Mouse (Mus musculus): ENCODE data around the gene Sun3. TPM values are rescaled to one million over a fixed set of nuclear protein-coding genes. Genes with fewer than 3 reads are reported as not detected.

Sun3 gene
- total RNA-seq, 1 experiment, result not detected

- no peak overlapping the region for H3K4me3 ChIP-seq (ENCODE audit: insufficient read depth in 1 of 2, low read depth in 1 of 2, low read length in 2 of 2, poor library complexity in 1 of 2, severe bottlenecking in 1 of 2)
- H3K4me1 ChIP-seq (ENCODE audit: control insufficient read depth in 2 of 2, insufficient read depth in 2 of 2, low read length in 2 of 2, poor library complexity in 1 of 2), result no peaks in the 10 kb centered on the region
- H3K9me3 ChIP-seq (ENCODE audit: control insufficient read depth, insufficient read depth, low read depth, low read length), result no peaks in the 10 kb centered on the region
- no peak overlapping the region for H3K27ac ChIP-seq (ENCODE audit: insufficient read depth, low read depth, low read length, poor library complexity, severe bottlenecking)
- DNase-seq (ENCODE audit: low read depth, low spot score), result no peak
- H3K36me3 ChIP-seq (ENCODE audit: control insufficient read depth, insufficient read depth, low read length, poor library complexity, severe bottlenecking), result no peaks in the 10 kb centered on the region
- H3K9ac ChIP-seq (ENCODE audit: insufficient read depth, low read depth, low read length, poor library complexity, severe bottlenecking), result no peak overlapping the region
- in situ Hi-C loops (cut with MboI; ENCODE audit: low sequenced_read_pairs in 2 of 2, unreplicated experiment in 2 of 2), result no loop called here
- TF ChIP-seq CHD2 (IDR thresholded peaks at IDR 0.05; ENCODE audit: low read depth, low read length) (no peak), MAFK (IDR thresholded peaks at IDR 0.05; ENCODE audit: insufficient read depth, low read depth, low read length) (no peak), ZC3H11A (IDR thresholded peaks at IDR 0.05; ENCODE audit: borderline replicate concordance, low read depth, low read length) (no peak), ZNF384 (IDR thresholded peaks at IDR 0.05; ENCODE audit: low read depth, low read length) (no peak), HCFC1 (IDR thresholded peaks at IDR 0.05; ENCODE audit: borderline replicate concordance, insufficient read depth, low read length) (no peak)
These were observed 78.3 kb downstream of the Sun3 start for GRCm38 (mm10) chr11:8970509-8970908.

- H3K9ac ChIP-seq (ENCODE audit: insufficient read depth, low read depth, low read length, poor library complexity, severe bottlenecking), result no peak overlapping the region
- H3K27ac ChIP-seq (ENCODE audit: insufficient read depth, low read depth, low read length, poor library complexity, severe bottlenecking), result no peak overlapping the region
- H3K4me1 ChIP-seq (ENCODE audit: control insufficient read depth in 2 of 2, insufficient read depth in 2 of 2, low read length in 2 of 2, poor library complexity in 1 of 2), result no peaks in the 10 kb centered on the region
- H3K36me3 ChIP-seq (ENCODE audit: control insufficient read depth, insufficient read depth, low read length, poor library complexity, severe bottlenecking), result no peaks in the 10 kb centered on the region
- H3K9me3 ChIP-seq (ENCODE audit: control insufficient read depth, insufficient read depth, low read depth, low read length), result no peaks in the 10 kb centered on the region
- in situ Hi-C loops (cut with MboI; ENCODE audit: low sequenced_read_pairs in 2 of 2, unreplicated experiment in 2 of 2), result no loop called here
- TF ChIP-seq HCFC1 (IDR thresholded peaks at IDR 0.05; ENCODE audit: borderline replicate concordance, insufficient read depth, low read length) (no peak), CHD2 (IDR thresholded peaks at IDR 0.05; ENCODE audit: low read depth, low read length) (no peak), ZNF384 (IDR thresholded peaks at IDR 0.05; ENCODE audit: low read depth, low read length) (no peak), ZC3H11A (IDR thresholded peaks at IDR 0.05; ENCODE audit: borderline replicate concordance, low read depth, low read length) (no peak), MAFK (IDR thresholded peaks at IDR 0.05; ENCODE audit: insufficient read depth, low read depth, low read length) (no peak)
- no peak for DNase-seq (ENCODE audit: low read depth, low spot score)
- no peak overlapping the region for H3K4me3 ChIP-seq (ENCODE audit: insufficient read depth in 1 of 2, low read depth in 1 of 2, low read length in 2 of 2, poor library complexity in 1 of 2, severe bottlenecking in 1 of 2)
These were observed 80.7 kb downstream of the Sun3 start for GRCm38 (mm10) chr11:8968094-8968493.

Other genes with a start within 250 kb of the Sun3 start
- gene Pkd1l1, start 75.7 kb downstream of the Sun3 start, total RNA-seq (2012; rRNA removed), result 0.32 and 0.58 TPM in 2 replicates
- 26.6 and 27.4 TPM in 2 replicates for gene Hus1, start 37.8 kb downstream of the Sun3 start, total RNA-seq (2012; rRNA removed)
- gene Gm11992, start 397 bp downstream of the Sun3 start, total RNA-seq (2012; rRNA removed), result 0.18 and 0.32 TPM in 2 replicates
- 639 and 754 TPM in 2 replicates for gene Upp1, start 69.1 kb upstream of the Sun3 start, total RNA-seq (2012; rRNA removed)
- gene Abca13, start 143.0 kb upstream of the Sun3 start, total RNA-seq (2012; rRNA removed), result 0.42 and 0.62 TPM in 2 replicates